In genomic region chr15:97963989-97964835, GRCm38 (mm10) we compare ENCODE assay signal across 8 mouse cellular contexts. TPM values are rescaled to one million over a fixed set of nuclear protein-coding genes. Genes with fewer than 3 reads are reported as not detected.
DNase-seq lines count a peak whose midpoint lies in the region; ATAC-seq and TF ChIP-seq lines count a peak whose summit lies in the region.

Gene Tmem106c (plus strand): TSS chr15:97964200.

- H3K4me1 ChIP-seq in ES-E14 (ENCODE audit: control insufficient read depth in 2 of 2, insufficient read depth in 2 of 2, low read length in 2 of 2, poor library complexity in 1 of 2) = peaks cover 0 to 3% of the 10 kb centered on the region in 2 experiments; a peak in 1 of 4 replicates
- peaks cover 11% of the 10 kb centered on the region for H3K4me1 ChIP-seq in forebrain, embryonic 16.5 days (replicated peaks; ENCODE audit: control insufficient read depth, insufficient read depth, low read length)
- no peaks in the 10 kb centered on the region for H3K4me1 ChIP-seq in lung, embryonic 14.5 days (ENCODE audit: insufficient read depth)
- H3K4me1 ChIP-seq in olfactory bulb, adult 2 months (ENCODE audit: control insufficient read depth, insufficient read depth, low read length) = peaks cover 5% of the 10 kb centered on the region
- peaks cover 6% of the 10 kb centered on the region for H3K4me1 ChIP-seq in thymus, adult 2 months (replicated peaks; ENCODE audit: control insufficient read depth, insufficient read depth, low read length)

- peak within 1 kb of the TSS; percentile 83 for H3K4me2 ChIP-seq in forebrain, embryonic 16.5 days (ENCODE audit: low read length)
- peak within 1 kb of the TSS; percentile 89 for H3K4me2 ChIP-seq in lung, embryonic 14.5 days

- H3K9me3 ChIP-seq in ES-E14 (ENCODE audit: control insufficient read depth, insufficient read depth, low read depth, low read length) = no peaks in the 10 kb centered on the region
- H3K9me3 ChIP-seq in forebrain, embryonic 16.5 days (ENCODE audit: control insufficient read depth, low read length) = no peaks in the 10 kb centered on the region
- H3K9me3 ChIP-seq in lung, embryonic 14.5 days (ENCODE audit: low read depth, low read length) = no peaks in the 10 kb centered on the region

- in situ Hi-C loops in ES-E14 (cut with MboI; ENCODE audit: low sequenced_read_pairs in 2 of 2, unreplicated experiment in 2 of 2) = no loop called here

- peak within 1 kb of the TSS; percentile 88 for H3K9ac ChIP-seq in ES-E14 (ENCODE audit: insufficient read depth, low read depth, low read length, poor library complexity, severe bottlenecking)
- peak within 1 kb of the TSS; percentile 78 for H3K9ac ChIP-seq in forebrain, embryonic 16.5 days (replicated peaks; ENCODE audit: low read depth, low read length)
- peak within 1 kb of the TSS; percentile 67 for H3K9ac ChIP-seq in lung, embryonic 14.5 days

- peak within 1 kb of the TSS; percentile 40; the same call in 1 of the 2 replicates for H3K27ac ChIP-seq in ES-E14 (ENCODE audit: insufficient read depth, low read depth, low read length, poor library complexity, severe bottlenecking)
- H3K27ac ChIP-seq in forebrain, embryonic 16.5 days (ENCODE audit: low read length) = peak within 1 kb of the TSS; percentile 85
- H3K27ac ChIP-seq in layer of hippocampus, adult 2 months = peak within 1 kb of the TSS; percentile 96
- H3K27ac ChIP-seq in lung, embryonic 14.5 days (ENCODE audit: low read depth) = peak within 1 kb of the TSS; percentile 65; the same call in 1 of the 2 replicates
- H3K27ac ChIP-seq in olfactory bulb, adult 2 months (ENCODE audit: insufficient read depth, low read depth, low read length) = peak within 1 kb of the TSS; percentile 83
- peak within 1 kb of the TSS; percentile 56; the same call in 1 of the 2 replicates for H3K27ac ChIP-seq in thymus, adult 2 months (ENCODE audit: control insufficient read depth, insufficient read depth, low read length)

- WGBS in forebrain, embryonic 16.5 days = under 1% methylated on average over 67 of the region's 67 CpGs
- under 1% methylated on average over 67 of the region's 67 CpGs for WGBS in lung, embryonic 14.5 days
- WGBS in olfactory bulb, adult 2 months = under 1% methylated on average over 67 of the region's 67 CpGs
- WGBS in thymus, adult 2 months = under 1% methylated on average over 67 of the region's 67 CpGs

- peak within 1 kb of the TSS; percentile 69 to 77 for H3K4me3 ChIP-seq in ES-E14 (ENCODE audit: insufficient read depth in 1 of 2, low read depth in 1 of 2, low read length in 2 of 2, poor library complexity in 1 of 2, severe bottlenecking in 1 of 2)
- H3K4me3 ChIP-seq in forebrain, embryonic 16.5 days (replicated peaks; ENCODE audit: low read length) = peak within 1 kb of the TSS; percentile 82
- peak within 1 kb of the TSS; percentile 88 for H3K4me3 ChIP-seq in layer of hippocampus, adult 2 months
- H3K4me3 ChIP-seq in lung, embryonic 14.5 days (ENCODE audit: low read depth, low read length) = peak within 1 kb of the TSS; percentile 55
- H3K4me3 ChIP-seq in olfactory bulb, adult 2 months (ENCODE audit: insufficient read depth, low read depth, low read length) = peak within 1 kb of the TSS; percentile 90
- peak within 1 kb of the TSS; percentile 68 for H3K4me3 ChIP-seq in thymus, adult 2 months (ENCODE audit: control insufficient read depth, insufficient read depth, low read length)

- DNase-seq in ES-E14 (ENCODE audit: low read depth, low spot score) = peak; percentile 79
- DNase-seq in cerebellum, adult 11-12 months = peak; percentile 93
- peak; percentile 93 for DNase-seq in heart, postnatal 36 days
- peak; percentile 88 to 95 for DNase-seq in layer of hippocampus, adult 2 months (ENCODE audit: low spot score in 2 of 2)
- DNase-seq in lung, embryonic 14.5 days = peak; percentile 97
- peak; percentile 93 for DNase-seq in thymus, adult 2 months

- TF ChIP-seq POLR2A in olfactory bulb, adult 2 months (IDR thresholded peaks at IDR 0.05; ENCODE audit: insufficient read depth, low read depth, low read length) = peak; percentile 92
- peak; percentile 93 for TF ChIP-seq POLR2A in thymus, adult 2 months (IDR thresholded peaks at IDR 0.05; ENCODE audit: control insufficient read depth, extremely low read depth, insufficient read depth, low read length, poor library complexity)

- ATAC-seq in forebrain, embryonic 16.5 days = peak; percentile 95
- ATAC-seq in lung, embryonic 14.5 days (ENCODE audit: insufficient read depth) = peak; percentile 97

- no peaks in the 10 kb centered on the region for H3K27me3 ChIP-seq in forebrain, embryonic 16.5 days (replicated peaks; ENCODE audit: control insufficient read depth, insufficient read depth, low read length)
- no peaks in the 10 kb centered on the region for H3K27me3 ChIP-seq in lung, embryonic 14.5 days (ENCODE audit: insufficient read depth, low read length)
- H3K27me3 ChIP-seq in thymus, adult 2 months (ENCODE audit: control insufficient read depth, insufficient read depth, low read length) = no peaks in the 10 kb centered on the region

- peak; percentile 87 for TF ChIP-seq CTCF in layer of hippocampus, adult 2 months (conservative IDR thresholded peaks at IDR 0.05)
- peak; percentile 89 for TF ChIP-seq CTCF in lung, embryonic 14.5 days (IDR thresholded peaks at IDR 0.05; ENCODE audit: low read depth)
- peak; percentile 97 for TF ChIP-seq CTCF in olfactory bulb, adult 2 months (IDR thresholded peaks at IDR 0.05; ENCODE audit: insufficient read depth, low read depth, low read length)
- TF ChIP-seq CTCF in thymus, adult 2 months (IDR thresholded peaks at IDR 0.05; ENCODE audit: borderline replicate concordance, control insufficient read depth, extremely low read depth, insufficient read depth, low read length, poor library complexity) = peak; percentile 100

- no peaks in the 10 kb centered on the region for H3K36me3 ChIP-seq in ES-E14 (ENCODE audit: control insufficient read depth, insufficient read depth, low read length, poor library complexity, severe bottlenecking)
- no peaks in the 10 kb centered on the region for H3K36me3 ChIP-seq in forebrain, embryonic 16.5 days (ENCODE audit: control insufficient read depth, insufficient read depth)
- no peaks in the 10 kb centered on the region for H3K36me3 ChIP-seq in lung, embryonic 14.5 days (ENCODE audit: insufficient read depth)
- no peaks in the 10 kb centered on the region for H3K36me3 ChIP-seq in thymus, adult 2 months (ENCODE audit: control insufficient read depth, insufficient read depth, low read length)

- intact Hi-C loops in heart, postnatal 36 days (cut with DNase I) = loop anchor here (5.0 kb wide), 2 partner anchors 182 to 188 kb away; no protein-coding TSS in a partner anchor

TF ChIP-seq in ES-E14, 5 proteins besides CTCF, POLR2A, EP300 and RAD21:
- no peak for TF ChIP-seq ZC3H11A (IDR thresholded peaks at IDR 0.05; ENCODE audit: borderline replicate concordance, low read depth, low read length)
- TF ChIP-seq MAFK (IDR thresholded peaks at IDR 0.05; ENCODE audit: insufficient read depth, low read depth, low read length) = no peak
- TF ChIP-seq ZNF384 (IDR thresholded peaks at IDR 0.05; ENCODE audit: low read depth, low read length) = no peak
- TF ChIP-seq CHD2 (IDR thresholded peaks at IDR 0.05; ENCODE audit: low read depth, low read length) = no peak
- peak; percentile 23; the same call in 1 of the 2 replicates for TF ChIP-seq HCFC1 (IDR thresholded peaks at IDR 0.05; ENCODE audit: borderline replicate concordance, insufficient read depth, low read length)

RNA-seq across cellular contexts. Expression of gene Tmem106c, which starts in this region (rescaled TPM):
- 20.2 TPM in 2 replicates for total RNA-seq in ES-E14 (2012; rRNA removed)
- polyA plus RNA-seq in forebrain, embryonic 16.5 days (2015; fragmentation: Nextera tagmentation; extraction: Ambion mirVana) = 64.8 and 66.9 TPM in 2 replicates
- total RNA-seq in heart, postnatal 36 days (2021) = 10 to 100 TPM; 10.6 to 12.0 TPM
- 10 to 100 TPM; 32.8 to 34.1 TPM for total RNA-seq in layer of hippocampus, adult 2 months (2021)
- polyA plus RNA-seq in lung, embryonic 14.5 days (2014; fragmentation: Nextera tagmentation; extraction: Ambion mirVana) = 31.4 and 35.1 TPM in 2 replicates
- not detected in 2 replicates for polyA plus RNA-seq in olfactory bulb, adult 2 months (2012; ENCODE audit: insufficient read depth, insufficient read length, low replicate concordance, missing spikeins)
- polyA plus RNA-seq in thymus, adult 2 months (2012; rRNA removed) = 38.4 and 40.0 TPM in 2 replicates

Comparison
In these comparisons a context has a peak if more than half of its experiments do, and no peak if none do; other contexts are left out.
1. Peak in every context shown above with its lines: DNase-seq, ATAC-seq, H3K4me3 ChIP-seq and H3K27ac ChIP-seq.
2. RNA of gene Tmem106c (polyA plus RNA-seq): 64.8 to 66.9 TPM in forebrain, embryonic 16.5 days, 38.4 to 40.0 TPM in thymus, adult 2 months and 31.4 to 35.1 TPM in lung, embryonic 14.5 days; not detected in olfactory bulb, adult 2 months; every median in the first group is over 10 times any median in the second.
3. H3K27ac ChIP-seq: peak in every context shown above with its lines; median percentile 96 in layer of hippocampus, adult 2 months; 85 in forebrain, embryonic 16.5 days; 83 in olfactory bulb, adult 2 months; 65 in lung, embryonic 14.5 days; 56 in thymus, adult 2 months; 40 in ES-E14.